Comparison of ENCODE assay signal across 10 mouse cellular contexts in the genomic region with DNA sequence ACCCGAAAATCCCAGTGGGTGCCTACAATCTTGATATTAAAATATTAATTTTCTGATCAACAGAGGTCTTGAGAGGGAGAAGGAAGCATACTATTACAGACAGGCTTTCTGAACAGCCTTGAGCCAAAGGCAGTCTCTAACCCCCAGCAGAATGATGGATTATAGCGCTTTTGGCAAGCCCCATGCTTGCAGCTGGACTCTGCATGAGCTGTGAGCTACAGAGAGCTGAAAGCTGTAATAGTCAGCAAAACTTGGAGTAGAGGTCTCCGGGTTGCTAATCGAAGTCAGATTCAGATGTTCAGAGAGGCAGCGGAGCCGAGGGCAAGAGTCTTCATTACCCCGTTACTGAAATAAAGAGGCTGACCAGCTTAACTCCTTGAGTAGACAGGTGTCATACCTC. TPM values are rescaled to one million over a fixed set of nuclear protein-coding genes. Genes with fewer than 3 reads are reported as not detected.
A peak's percentile ranks its signal among the peaks of the same experiment; 100 is the strongest.
DNase-seq lines count a peak whose midpoint lies in the region; ATAC-seq lines count a peak whose summit lies in the region.
"Had no signal": no experiment of that assay in that cellular context is flagged by ENCODE, and none has a peak within 500 bp of the region (broad histone marks: within the 10 kb centered on the region; RNA-seq: fewer than 3 reads in every experiment).

No protein-coding gene starts in this region.

- H3K4me2 ChIP-seq in heart, embryonic 12.5 days, result no peak overlapping the region
- no peak overlapping the region for H3K4me2 ChIP-seq in kidney, embryonic 15.5 days
- H3K4me2 ChIP-seq: limb, embryonic 12.5 days; midbrain, embryonic 11.5 days had no signal

- H3K4me1 ChIP-seq in heart, embryonic 12.5 days (replicated peaks), result peaks cover 10% of the 10 kb centered on the region
- peaks cover 17% of the 10 kb centered on the region for H3K4me1 ChIP-seq in kidney, embryonic 15.5 days
- H3K4me1 ChIP-seq in forebrain, embryonic 10.5 days, result no peaks in the 10 kb centered on the region
- H3K4me1 ChIP-seq: limb, embryonic 12.5 days had no signal

- H3K9ac ChIP-seq in heart, embryonic 12.5 days, result no peak overlapping the region
- no peak overlapping the region for H3K9ac ChIP-seq in kidney, embryonic 15.5 days
- H3K9ac ChIP-seq: limb, embryonic 12.5 days had no signal

- ATAC-seq in heart, embryonic 12.5 days (ENCODE audit: insufficient number of reproducible peaks, low FRiP score), result no peak
- ATAC-seq in kidney, embryonic 15.5 days (replicated peaks; ENCODE audit: low FRiP score), result 0 out of 2 replicates have a peak, but pooled peaks have one; percentile 43

- H3K9me3 ChIP-seq in heart, embryonic 12.5 days (replicated peaks), result no peaks in the 10 kb centered on the region
- no peaks in the 10 kb centered on the region for H3K9me3 ChIP-seq in kidney, embryonic 15.5 days (replicated peaks)
- H3K9me3 ChIP-seq in forebrain, embryonic 10.5 days, result no peaks in the 10 kb centered on the region
- H3K9me3 ChIP-seq: limb, embryonic 12.5 days had no signal

- WGBS in heart, embryonic 12.5 days, result 77% methylated on average over 7 of the region's 7 CpGs
- 63% methylated on average over 7 of the region's 7 CpGs for WGBS in kidney, embryonic 15.5 days
- 85% methylated on average over 7 of the region's 7 CpGs for WGBS in forebrain, embryonic 10.5 days

- no peaks in the 10 kb centered on the region for H3K27me3 ChIP-seq in heart, embryonic 12.5 days (replicated peaks)
- H3K27me3 ChIP-seq in kidney, embryonic 15.5 days, result no peaks in the 10 kb centered on the region
- no peaks in the 10 kb centered on the region for H3K27me3 ChIP-seq in forebrain, embryonic 10.5 days (ENCODE audit: poor library complexity, severe bottlenecking)
- H3K27me3 ChIP-seq: limb, embryonic 12.5 days had no signal

- H3K27ac ChIP-seq in heart, embryonic 12.5 days (ENCODE audit: poor library complexity, severe bottlenecking), result no peak overlapping the region
- H3K27ac ChIP-seq in kidney, embryonic 15.5 days, result no peak overlapping the region; the same call in 1 of the 2 replicates
- no peak overlapping the region for H3K27ac ChIP-seq in forebrain, embryonic 10.5 days
- H3K27ac ChIP-seq: limb, embryonic 12.5 days had no signal

- no peaks in the 10 kb centered on the region for H3K36me3 ChIP-seq in heart, embryonic 12.5 days
- H3K36me3 ChIP-seq in kidney, embryonic 15.5 days, result no peaks in the 10 kb centered on the region
- no peaks in the 10 kb centered on the region for H3K36me3 ChIP-seq in forebrain, embryonic 10.5 days (replicated peaks)
- H3K36me3 ChIP-seq: limb, embryonic 12.5 days had no signal

- H3K4me3 ChIP-seq in heart, embryonic 12.5 days, result no peak overlapping the region
- H3K4me3 ChIP-seq in kidney, embryonic 15.5 days (replicated peaks), result no peak overlapping the region
- no peak overlapping the region for H3K4me3 ChIP-seq in forebrain, embryonic 10.5 days
- H3K4me3 ChIP-seq: limb, embryonic 12.5 days had no signal

- DNase-seq in heart, adult 18-20 months, result peak; percentile 34 to 52
- peak; percentile 80 for DNase-seq in adrenal gland, adult 2 months
- DNase-seq in lung, postnatal 36 days, result peak; percentile 51
- DNase-seq in thymus, postnatal 14 days, result no peak
- no peak for DNase-seq in forebrain, embryonic 10.5 days (ENCODE audit: extremely low spot score, low spot score)
- no peak for DNase-seq in right cerebral cortex, adult 18-20 months

RNA-seq across cellular contexts. Expression of a gene that starts 22.3 kb away (rescaled TPM):
- 10 to 100 TPM; 17.1 to 18.9 TPM for total RNA-seq in heart, adult 18-20 months (2021)
- 204 and 208 TPM in 2 replicates for polyA plus RNA-seq in heart, embryonic 12.5 days (2016; fragmentation: Nextera tagmentation; extraction: Ambion mirVana)
- 10 to 100 TPM; 10.8 to 14.9 TPM for total RNA-seq in adrenal gland, adult 2 months (2021)
- 13.4 and 16.6 TPM in 2 replicates for polyA plus RNA-seq in adrenal gland, adult 2 months (2012; rRNA removed)
- polyA plus RNA-seq in kidney, embryonic 15.5 days (2015; fragmentation: Nextera tagmentation; extraction: Ambion mirVana), result 104 and 128 TPM in 2 replicates
- polyA plus RNA-seq in forebrain, embryonic 10.5 days (2016; fragmentation: Nextera tagmentation; extraction: Ambion mirVana), result 50.2 and 55.6 TPM in 2 replicates

Comparison
In these comparisons a context has a peak if more than half of its experiments do, and no peak if none do; other contexts are left out.
1. DNase-seq: peak in heart, adult 18-20 months (2 of 2), adrenal gland, adult 2 months (single experiment) and lung, postnatal 36 days (single experiment); none in thymus, postnatal 14 days (single experiment), forebrain, embryonic 10.5 days (single experiment) and right cerebral cortex, adult 18-20 months (single experiment).